Mouse (Mus musculus) intestine, embryonic 16.5 days (tissue): ENCODE data around the gene Pde8a. TPM values are rescaled to one million over a fixed set of nuclear protein-coding genes. Genes with fewer than 3 reads are reported as not detected.

Experiments
- ATAC-seq: fragments of 200-750 bp; cut with Nextera tagmentation; 2 replicates; pipeline ENCODE4 v1.8.0; 2017; ENCODE audit warnings: moderate TSS enrichment, moderate library complexity
- H3K27ac ChIP-seq: fragments of 300-500 bp; sonication (generic); 2 replicates; pipeline ENCODE4 v1.5.1; 2014; ENCODE audit warnings: mild to moderate bottlenecking, low read length
- H3K27me3 ChIP-seq: fragments of 300-500 bp; sonication (generic); replicated peaks from 2 replicates; pipeline ENCODE4 v1.6.1; 2014; ENCODE audit warnings: low read length, control low read depth, mixed read lengths; ENCODE audit not compliant: control insufficient read depth, insufficient read depth
- H3K36me3 ChIP-seq: fragments of 300-500 bp; sonication (generic); 2 replicates; pipeline ENCODE4 v1.6.1; 2014; ENCODE audit warnings: low read length, control low read depth; ENCODE audit not compliant: control insufficient read depth, insufficient read depth
- H3K4me1 ChIP-seq: fragments of 300-500 bp; sonication (generic); 2 replicates; pipeline ENCODE4 v1.6.1; 2014; ENCODE audit warnings: low read length, control low read depth, mixed read lengths; ENCODE audit not compliant: control insufficient read depth, insufficient read depth
- H3K4me2 ChIP-seq: fragments of 300-500 bp; sonication (generic); 2 replicates; pipeline ENCODE4 v1.6.1; 2014; ENCODE audit warnings: low read depth, low read length, control low read depth
- H3K4me3 ChIP-seq: fragments of 300-500 bp; sonication (generic); 2 replicates; pipeline ENCODE4 v1.5.1; 2014; ENCODE audit warnings: mild to moderate bottlenecking, low read length
- H3K9ac ChIP-seq: fragments of 300-500 bp; sonication (generic); 2 replicates; pipeline ENCODE4 v1.6.1; 2014; ENCODE audit warnings: low read depth, low read length
- H3K9me3 ChIP-seq: fragments of 300-500 bp; sonication (generic); 2 replicates; pipeline ENCODE4 v1.6.1; 2016; ENCODE audit warnings: low read length, control low read depth; ENCODE audit not compliant: control insufficient read depth
- WGBS: fragments of 180-500 bp; shearing (Covaris S2); extraction: QIAGEN DNeasy Blood & Tissue Kit; methylation state at CpG from one replicate; pipeline ENCODE4 v1.1.7; 2014; 5-methylcytosine and 5-hydroxymethylcytosine counted together
- polyA plus RNA-seq: library from polyadenylated mRNA; unstranded; fragments of >200 nt; fragmentation: Nextera tagmentation; extraction: Ambion mirVana; gene quantifications from 2 replicates; pipeline ENCODE4 v1.2.1, GENCODE M21; 2015

The Pde8a gene
- polyA plus RNA-seq, 1 experiment from 2014 or later, result 1.4 TPM

GRCm38 (mm10) chr7:81311130-81311529, 97.7 kb downstream of the Pde8a start:
- no peaks in the 10 kb centered on the region for H3K27me3 ChIP-seq
- H3K9me3 ChIP-seq, result no peaks in the 10 kb centered on the region
- no peak overlapping the region for H3K4me3 ChIP-seq
- no peaks in the 10 kb centered on the region for H3K36me3 ChIP-seq
- no peaks in the 10 kb centered on the region for H3K4me1 ChIP-seq
- H3K27ac ChIP-seq, result no peak overlapping the region
- 84% methylated on average over 1 of the region's 1 CpGs for WGBS
- ATAC-seq, result no peak
- no peak overlapping the region for H3K4me2 ChIP-seq
- no peak overlapping the region for H3K9ac ChIP-seq

DNA sequence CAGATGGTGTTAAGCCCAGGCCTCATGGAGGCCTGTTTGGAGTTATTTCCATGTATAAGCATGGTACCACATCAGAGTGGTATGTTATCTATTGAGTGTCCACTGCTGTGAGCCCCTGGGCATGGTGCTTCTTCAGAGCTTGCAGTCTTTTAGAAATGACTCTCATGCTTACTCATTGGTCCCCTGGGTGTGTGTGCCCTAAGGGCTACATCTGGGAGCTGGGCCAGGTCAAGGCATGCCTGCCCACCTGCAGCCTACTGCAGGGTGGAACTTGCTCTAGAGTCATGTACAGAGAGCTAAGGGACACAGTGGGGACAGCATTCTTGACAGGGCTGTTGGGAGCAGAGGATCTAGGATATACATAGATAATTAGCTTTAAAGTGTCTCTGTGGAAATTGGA, 98.2 kb downstream of the Pde8a start:
- H3K27me3 ChIP-seq, result no peaks in the 10 kb centered on the region
- no peak overlapping the region for H3K4me3 ChIP-seq
- no peaks in the 10 kb centered on the region for H3K4me1 ChIP-seq
- no peak overlapping the region for H3K27ac ChIP-seq
- H3K9me3 ChIP-seq, result no peaks in the 10 kb centered on the region
- no peak overlapping the region for H3K4me2 ChIP-seq
- no peak for ATAC-seq
- H3K36me3 ChIP-seq, result no peaks in the 10 kb centered on the region
- H3K9ac ChIP-seq, result no peak overlapping the region

DNA sequence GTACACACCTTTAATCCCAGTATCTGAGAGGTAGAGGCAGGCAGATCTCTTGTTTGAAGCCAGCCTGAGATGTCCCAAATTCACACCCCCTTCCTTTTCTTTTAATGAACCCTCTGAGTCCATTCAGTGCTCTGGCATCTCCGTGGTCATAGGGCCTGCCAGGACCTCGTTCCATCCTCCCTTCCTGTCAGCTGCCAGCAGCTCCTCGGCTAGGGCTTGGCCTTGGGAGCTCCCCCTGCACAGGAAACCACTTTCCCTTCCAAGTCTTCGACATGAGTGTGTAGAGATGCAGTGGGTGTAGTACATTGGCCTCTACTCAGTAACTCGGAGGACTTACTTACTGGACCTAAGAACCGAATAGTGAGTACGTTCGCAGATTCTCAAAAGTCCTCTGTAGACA, 102.2 kb downstream of the Pde8a start:
- no peaks in the 10 kb centered on the region for H3K36me3 ChIP-seq
- H3K9me3 ChIP-seq, result no peaks in the 10 kb centered on the region
- 62% methylated on average over 8 of the region's 8 CpGs for WGBS
- H3K27ac ChIP-seq, result no peak overlapping the region
- no peak for ATAC-seq
- H3K27me3 ChIP-seq, result no peaks in the 10 kb centered on the region
- no peak overlapping the region for H3K4me2 ChIP-seq
- no peak overlapping the region for H3K9ac ChIP-seq
- no peaks in the 10 kb centered on the region for H3K4me1 ChIP-seq
- no peak overlapping the region for H3K4me3 ChIP-seq

DNA sequence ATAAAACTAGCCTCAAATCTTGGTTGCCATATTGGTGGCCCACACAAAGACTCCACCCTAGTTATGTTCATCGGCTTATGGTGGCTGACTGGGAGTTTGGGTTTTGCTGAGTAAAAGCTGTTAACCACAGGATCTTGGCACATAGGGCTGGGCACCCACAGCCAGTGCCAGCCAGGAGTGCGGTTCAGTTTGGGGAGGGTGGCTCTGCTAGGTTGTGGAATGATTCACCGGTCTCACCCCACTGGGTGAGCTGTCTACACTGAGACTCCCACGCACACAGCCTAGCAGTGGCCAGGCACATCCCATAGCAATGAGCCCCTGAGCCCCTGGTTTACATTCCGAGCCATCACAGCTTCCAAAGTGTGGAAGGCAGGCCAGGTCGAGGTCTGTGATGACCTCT, 106.4 kb downstream of the Pde8a start:
- Histone ChIP-seq H3K4me2 (no peak overlapping the region), H3K4me1 (no peaks in the 10 kb centered on the region), H3K9me3 (no peaks in the 10 kb centered on the region), H3K4me3 (no peak overlapping the region), H3K9ac (no peak overlapping the region), H3K36me3 (no peaks in the 10 kb centered on the region), H3K27me3 (no peaks in the 10 kb centered on the region), H3K27ac (no peak overlapping the region)
- 66% methylated on average over 6 of the region's 6 CpGs for WGBS
- ATAC-seq, result no peak

DNA sequence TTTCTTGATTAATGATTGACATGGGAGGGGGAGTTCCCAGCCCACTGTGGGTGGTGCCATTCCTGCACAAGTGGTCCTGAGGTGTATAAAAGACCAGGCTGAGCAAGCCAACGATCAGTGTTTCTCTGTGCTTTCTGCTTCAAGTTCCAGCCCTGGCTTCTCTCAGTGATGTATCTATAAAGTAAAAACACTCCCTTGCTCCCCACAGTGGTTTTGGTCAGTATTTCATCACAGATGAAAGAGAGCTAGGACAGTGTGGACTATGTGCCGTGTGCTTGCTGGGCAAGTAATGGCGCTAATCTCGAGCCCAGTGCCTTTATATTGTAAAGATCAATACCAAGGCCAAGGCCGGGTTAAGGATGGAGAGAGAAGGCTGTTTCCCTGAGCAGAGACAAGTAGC, 108.4 kb downstream of the Pde8a start:
- 74% methylated on average over 5 of the region's 5 CpGs for WGBS
- no peak overlapping the region for H3K27ac ChIP-seq
- no peaks in the 10 kb centered on the region for H3K36me3 ChIP-seq
- no peaks in the 10 kb centered on the region for H3K9me3 ChIP-seq
- no peak overlapping the region for H3K9ac ChIP-seq
- no peak overlapping the region for H3K4me3 ChIP-seq
- ATAC-seq, result no peak
- H3K4me2 ChIP-seq, result no peak overlapping the region
- H3K4me1 ChIP-seq, result no peaks in the 10 kb centered on the region
- no peaks in the 10 kb centered on the region for H3K27me3 ChIP-seq

- Histone ChIP-seq H3K27me3 (no peaks in the 10 kb centered on the region), H3K9ac (no peak overlapping the region), H3K4me1 (no peaks in the 10 kb centered on the region), H3K4me3 (no peak overlapping the region), H3K9me3 (no peaks in the 10 kb centered on the region), H3K36me3 (no peaks in the 10 kb centered on the region), H3K4me2 (no peak overlapping the region), H3K27ac (no peak overlapping the region)
- WGBS, result 81% methylated on average over 12 of the region's 12 CpGs
- ATAC-seq, result no peak
Observed at GRCm38 (mm10) chr7:81326043-81326442, 112.6 kb downstream of the Pde8a start.

- peak; percentile 44; the same call in 1 of the 2 replicates for ATAC-seq
- Histone ChIP-seq H3K9me3 (no peaks in the 10 kb centered on the region), H3K4me2 (no peak overlapping the region), H3K9ac (no peak overlapping the region), H3K27me3 (no peaks in the 10 kb centered on the region), H3K27ac (no peak overlapping the region), H3K36me3 (no peaks in the 10 kb centered on the region), H3K4me1 (no peaks in the 10 kb centered on the region), H3K4me3 (no peak overlapping the region)
- WGBS, result 74% methylated on average over 6 of the region's 6 CpGs
Observed at GRCm38 (mm10) chr7:81326859-81327258, 113.5 kb downstream of the Pde8a start.

- Histone ChIP-seq H3K27me3 (no peaks in the 10 kb centered on the region), H3K4me1 (no peaks in the 10 kb centered on the region), H3K27ac (no peak overlapping the region), H3K4me3 (no peak overlapping the region), H3K4me2 (no peak overlapping the region), H3K9ac (no peak overlapping the region), H3K36me3 (no peaks in the 10 kb centered on the region), H3K9me3 (no peaks in the 10 kb centered on the region)
- no peak for ATAC-seq
- WGBS, result 80% methylated on average over 10 of the region's 10 CpGs
Observed at GRCm38 (mm10) chr7:81327661-81328060, 114.3 kb downstream of the Pde8a start.

- no peak overlapping the region for H3K4me3 ChIP-seq
- no peak overlapping the region for H3K9ac ChIP-seq
- H3K9me3 ChIP-seq, result no peaks in the 10 kb centered on the region
- ATAC-seq, result no peak
- 0 out of 2 replicates have a peak, but pooled peaks cover 2% of the 10 kb centered on the region for H3K36me3 ChIP-seq
- H3K4me2 ChIP-seq, result no peak overlapping the region
- H3K27me3 ChIP-seq, result no peaks in the 10 kb centered on the region
- no peaks in the 10 kb centered on the region for H3K4me1 ChIP-seq
- no peak overlapping the region for H3K27ac ChIP-seq
- 33% methylated on average over 3 of the region's 3 CpGs for WGBS
Observed at GRCm38 (mm10) chr7:81330767-81331166, 117.4 kb downstream of the Pde8a start.

DNA sequence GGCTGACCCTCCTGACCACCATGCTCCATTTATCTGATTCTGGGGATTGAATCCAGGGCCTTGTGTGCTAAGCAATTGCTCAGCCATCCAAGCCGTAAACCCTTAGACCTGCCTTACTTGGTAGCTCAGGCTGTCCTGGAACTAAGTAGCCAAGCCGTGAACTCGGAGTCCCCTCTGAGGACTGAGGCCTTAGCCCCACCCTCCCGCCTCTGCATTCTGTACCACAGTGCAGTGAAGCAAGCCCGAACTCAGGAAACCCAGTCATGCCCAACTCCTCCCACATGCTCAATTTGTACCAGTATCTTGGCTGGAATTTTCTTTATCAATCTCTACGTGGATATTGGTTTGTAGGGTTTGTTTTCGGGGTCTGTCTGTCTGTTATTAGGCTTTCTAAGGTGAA, 118.5 kb downstream of the Pde8a start:
- Histone ChIP-seq H3K27me3 (no peaks in the 10 kb centered on the region), H3K4me2 (no peak overlapping the region), H3K9me3 (no peaks in the 10 kb centered on the region), H3K36me3 (0 out of 2 replicates have a peak, but pooled peaks cover 2% of the 10 kb centered on the region), H3K9ac (no peak overlapping the region), H3K4me3 (no peak overlapping the region), H3K27ac (no peak overlapping the region), H3K4me1 (no peaks in the 10 kb centered on the region)
- WGBS, result 76% methylated on average over 7 of the region's 7 CpGs
- ATAC-seq, result no peak
